Mouse (Mus musculus) telencephalon, adult 2 months (tissue): ENCODE results near the gene Ndn.

ENCODE experiments used
- DNase-seq: peaks from one replicate; pipeline ENCODE4 v3.0.0-alpha.2; 2011; ENCODE audit warnings: low read depth, low spot score

The Ndn gene

GRCm38 (mm10) chr7:62346269-62346668 lies at the start of gene Ndn:
Gene Ndn (plus strand): TSS chr7:62346569.
- no peak for DNase-seq

- no peak for DNase-seq
Observed at GRCm38 (mm10) chr7:62302451-62302850, 43.9 kb upstream of the Ndn start.

GRCm38 (mm10) chr7:62306896-62307614 lies 39.3 kb upstream of the Ndn start:
- DNase-seq = peak; percentile 1

- DNase-seq = no peak
Observed at GRCm38 (mm10) chr7:62316793-62317192, 29.6 kb upstream of the Ndn start.

GRCm38 (mm10) chr7:62345411-62345810 lies 958 bp upstream of the Ndn start:
- no peak for DNase-seq

- DNase-seq = peak; percentile 22
Observed at GRCm38 (mm10) chr7:62348106-62348803, 1.9 kb downstream of the Ndn start.

- DNase-seq = no peak
Observed at GRCm38 (mm10) chr7:62348804-62349190, 2.4 kb downstream of the Ndn start.

GRCm38 (mm10) chr7:62351266-62351665 lies 4.9 kb downstream of the Ndn start:
- DNase-seq = no peak

GRCm38 (mm10) chr7:62365039-62365636 lies 18.8 kb downstream of the Ndn start:
- DNase-seq = no peak

- no peak for DNase-seq
Observed at GRCm38 (mm10) chr7:62366730-62367129, 20.4 kb downstream of the Ndn start.

- no peak for DNase-seq
Observed at GRCm38 (mm10) chr7:62375658-62376057, 29.3 kb downstream of the Ndn start.

- no peak for DNase-seq
Observed at GRCm38 (mm10) chr7:62376510-62377304, 30.3 kb downstream of the Ndn start, which contains the start of gene Magel2. Gene Magel2 (plus strand): TSS chr7:62377010.

GRCm38 (mm10) chr7:62377313-62377712 lies 30.9 kb downstream of the Ndn start:
- DNase-seq = no peak

- DNase-seq = no peak
Observed at GRCm38 (mm10) chr7:62378529-62378928, 32.2 kb downstream of the Ndn start.

- no peak for DNase-seq
Observed at GRCm38 (mm10) chr7:62382391-62382790, 36.0 kb downstream of the Ndn start.

- no peak for DNase-seq
Observed at GRCm38 (mm10) chr7:62388291-62388690, 41.9 kb downstream of the Ndn start.

- DNase-seq = no peak
Observed at GRCm38 (mm10) chr7:62392202-62392601, 45.8 kb downstream of the Ndn start.
